Mouse (Mus musculus): Measurements from ENCODE around the gene Myh10.

The Myh10 gene

GRCm38 (mm10) chr11:68863631-68864091 lies 172.3 kb downstream of the Myh10 start:
- DNase-seq (ENCODE audit: low spot score): no peak

DNA sequence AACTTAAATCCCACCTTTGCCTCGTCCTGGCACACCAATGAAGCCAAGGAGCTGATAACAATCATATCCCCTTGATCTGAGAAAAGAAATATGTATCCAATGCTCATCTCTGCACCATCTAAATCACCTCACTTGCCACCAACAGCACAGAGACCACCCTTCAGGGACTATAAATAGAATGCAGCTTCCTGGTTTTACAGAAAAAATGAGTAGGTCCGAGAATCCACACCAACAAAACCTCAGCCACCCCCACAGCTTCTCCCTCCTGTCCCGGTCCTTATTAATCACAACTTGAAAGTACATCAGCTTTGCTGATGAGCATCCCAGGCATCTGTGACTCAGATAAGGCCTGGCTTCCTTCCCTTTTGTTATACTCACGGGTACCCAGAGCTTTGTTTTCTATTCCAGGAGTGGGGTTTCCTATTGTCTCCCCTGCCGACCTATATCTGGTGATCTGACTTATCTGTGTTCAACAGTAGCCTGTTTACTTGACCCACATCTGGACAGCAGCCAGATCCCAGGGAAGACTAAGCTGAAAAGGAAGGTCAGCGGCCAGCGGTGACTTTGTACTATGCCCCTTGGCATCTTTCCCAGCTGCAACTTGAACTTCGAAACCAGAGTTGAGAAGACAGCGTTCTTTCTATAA lies 173.3 kb downstream of the Myh10 start:
- peak; percentile 62 for DNase-seq (ENCODE audit: low spot score)
